Mouse (Mus musculus): ENCODE data around the gene Tmem253. TPM values are rescaled to one million over a fixed set of nuclear protein-coding genes. Genes with fewer than 3 reads are reported as not detected.
"Not testable (repeated sequence)": the region's sequence is repeated elsewhere in the genome, so short reads cannot be mapped to it uniquely, and the experiment has no call there.

Gene Tmem253
- total and polyA plus RNA-seq, 3 experiments = 0.64 to 1.9 TPM; not detected in 1

DNA sequence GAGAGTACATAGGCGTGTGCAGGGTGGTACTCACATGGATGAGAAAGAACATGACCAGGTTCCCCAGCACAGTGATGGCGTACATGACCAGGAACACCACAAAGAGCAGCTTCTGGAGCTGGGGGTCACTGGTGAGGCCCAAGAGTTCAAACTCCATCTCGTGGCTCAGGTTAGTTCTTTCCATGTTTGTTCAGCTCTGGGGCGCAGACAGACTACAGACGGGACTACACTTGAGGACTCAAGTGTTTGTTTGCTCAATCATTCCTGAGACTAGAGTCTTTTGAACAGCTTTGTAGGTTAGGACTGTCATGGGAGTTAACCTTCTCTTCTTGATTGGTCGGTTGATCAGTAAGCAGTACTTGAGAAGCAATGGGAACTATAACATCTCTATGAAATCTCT lies 20.5 kb downstream of the Tmem253 start:
- Histone ChIP-seq H3K36me3 (replicated peaks in 1 of 2; ENCODE audit: control insufficient read depth in 1 of 2, insufficient read depth in 1 of 2, low read length in 1 of 2) (no peaks in the 10 kb centered on the region), H3K9me3 (replicated peaks; ENCODE audit: low read length) (no peaks in the 10 kb centered on the region), H3K9ac (ENCODE audit: insufficient read depth, low read depth) (no peak overlapping the region), H3K4me3 (replicated peaks in 1 of 3; ENCODE audit: low read depth in 2 of 3, low read length in 2 of 3, poor library complexity in 1 of 3) (no peak overlapping the region), H3K79me2 (replicated peaks; ENCODE audit: control insufficient read depth, extremely low read depth, insufficient read depth, poor library complexity, severe bottlenecking) (no peaks in the 10 kb centered on the region), H3K4me1 (ENCODE audit: control insufficient read depth in 1 of 2, insufficient read depth in 2 of 2) (no peaks in the 10 kb centered on the region), H3K27ac (ENCODE audit: insufficient read depth, low read depth) (no peak overlapping the region), H3K27me3 (replicated peaks) (peaks cover 3% of the 10 kb centered on the region), H3K4me2 (ENCODE audit: insufficient read depth, low read depth, poor library complexity, severe bottlenecking) (no peak overlapping the region)
- TF ChIP-seq KAT2A (IDR thresholded peaks at IDR 0.05; ENCODE audit: insufficient replicate concordance, low read length) (no peak), USF2 (conservative IDR thresholded peaks at IDR 0.05; ENCODE audit: low read depth, low read length) (no peak), MEF2A (IDR thresholded peaks at IDR 0.05; ENCODE audit: borderline replicate concordance, low read depth, low read length) (no peak), ZKSCAN1 (IDR thresholded peaks at IDR 0.05; ENCODE audit: borderline replicate concordance, low read depth, low read length) (no peak), CHD1 (IDR thresholded peaks at IDR 0.05; ENCODE audit: low read depth, low read length) (no peak), MAX (IDR thresholded peaks at IDR 0.05; ENCODE audit: low read length) (no peak), E2F4 (IDR thresholded peaks at IDR 0.05; ENCODE audit: insufficient replicate concordance, low read depth, low read length) (no peak), MYC (IDR thresholded peaks at IDR 0.05; ENCODE audit: low read depth, low read length) (no peak), ELF1 (IDR thresholded peaks at IDR 0.05; ENCODE audit: low read depth, low read length) (no peak), ZNF384 (IDR thresholded peaks at IDR 0.05; ENCODE audit: low read depth, low read length) (no peak), TCF12 (IDR thresholded peaks at IDR 0.05; ENCODE audit: low read depth, low read length) (no peak), SIN3A (IDR thresholded peaks at IDR 0.05; ENCODE audit: low read length) (no peak), UBTF (IDR thresholded peaks at IDR 0.05; ENCODE audit: low read depth, low read length) (no peak), ZMIZ1 (IDR thresholded peaks at IDR 0.05; ENCODE audit: low read depth, low read length) (no peak), JUND (conservative IDR thresholded peaks at IDR 0.05; ENCODE audit: low read depth, low read length) (no peak), POLR2A (IDR thresholded peaks at IDR 0.05; ENCODE audit: low read depth, low read length) (no peak), EP300 (IDR thresholded peaks at IDR 0.05; ENCODE audit: low read length) (no peak), NRF1 (IDR thresholded peaks at IDR 0.05; ENCODE audit: low read depth, low read length) (no peak), MAZ (IDR thresholded peaks at IDR 0.05; ENCODE audit: low read depth, low read length) (no peak)
- dilution Hi-C loops (cut with MboI; ENCODE audit: extremely low pct_ligation_motif_present, extremely low pct_unique_long_range_greater_than_20kb, low sequenced_read_pairs) (no loop called here), in situ Hi-C loops (cut with MboI; ENCODE audit: low pct_ligation_motif_present, low pct_unique_long_range_greater_than_20kb, low sequenced_read_pairs) (no loop called here)
- no peak for DNase-seq (ENCODE audit: extremely low read depth)

DNA sequence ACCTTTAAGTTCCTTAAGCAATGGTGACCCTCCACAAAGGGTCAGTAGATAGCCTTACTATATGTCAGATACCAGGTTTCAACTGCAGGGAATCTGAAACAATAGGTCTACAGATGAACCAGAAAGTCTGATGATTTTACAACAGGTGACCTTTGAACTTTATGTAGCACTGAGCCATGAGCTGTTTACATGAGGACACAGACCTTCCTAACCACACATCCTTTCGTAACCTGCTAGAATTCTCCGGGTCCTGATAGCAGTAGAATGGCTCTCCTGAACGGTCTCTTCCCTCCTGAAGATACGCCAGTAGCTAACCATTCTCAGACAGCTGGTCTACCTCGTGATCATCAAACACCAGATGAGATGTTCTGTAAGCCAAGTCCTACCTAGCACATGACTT lies 23.9 kb downstream of the Tmem253 start:
- dilution Hi-C loops (cut with MboI; ENCODE audit: extremely low pct_ligation_motif_present, extremely low pct_unique_long_range_greater_than_20kb, low sequenced_read_pairs) = no loop called here
- Histone ChIP-seq H3K79me2 (replicated peaks; ENCODE audit: control insufficient read depth, extremely low read depth, insufficient read depth, poor library complexity, severe bottlenecking) (no peaks in the 10 kb centered on the region), H3K27ac (ENCODE audit: insufficient read depth, low read depth) (no peak overlapping the region), H3K9me3 (replicated peaks; ENCODE audit: low read length) (no peaks in the 10 kb centered on the region), H3K36me3 (replicated peaks in 1 of 2; ENCODE audit: control insufficient read depth in 1 of 2, insufficient read depth in 1 of 2, low read length in 1 of 2) (no peaks in the 10 kb centered on the region), H3K4me3 (replicated peaks in 1 of 3; ENCODE audit: low read depth in 2 of 3, low read length in 2 of 3, poor library complexity in 1 of 3) (no peak overlapping the region), H3K4me2 (ENCODE audit: insufficient read depth, low read depth, poor library complexity, severe bottlenecking) (no peak overlapping the region), H3K27me3 (replicated peaks) (peaks cover 4% of the 10 kb centered on the region), H3K4me1 (ENCODE audit: control insufficient read depth in 1 of 2, insufficient read depth in 2 of 2) (peaks cover 0 to 4% of the 10 kb centered on the region in 2 experiments; a peak in 1 of 4 replicates), H3K9ac (ENCODE audit: insufficient read depth, low read depth) (no peak overlapping the region)
- in situ Hi-C loops (cut with MboI; ENCODE audit: low pct_ligation_motif_present, low pct_unique_long_range_greater_than_20kb, low sequenced_read_pairs) = no loop called here
- no peak for DNase-seq (ENCODE audit: extremely low read depth)
- TF ChIP-seq ZKSCAN1 (IDR thresholded peaks at IDR 0.05; ENCODE audit: borderline replicate concordance, low read depth, low read length) (no peak), USF2 (conservative IDR thresholded peaks at IDR 0.05; ENCODE audit: low read depth, low read length) (no peak), MAFK (IDR thresholded peaks at IDR 0.05; ENCODE audit: insufficient replicate concordance, low read length) (no peak), RCOR1 (conservative IDR thresholded peaks at IDR 0.05; ENCODE audit: low read depth, low read length) (no peak), TBP (conservative IDR thresholded peaks at IDR 0.05; ENCODE audit: low read depth, low read length) (no peak), CTCF (conservative IDR thresholded peaks at IDR 0.05 in 1 of 2, IDR thresholded peaks at IDR 0.05 in 1 of 2; ENCODE audit: low read depth in 2 of 2, low read length in 2 of 2) (no peak), CHD1 (IDR thresholded peaks at IDR 0.05; ENCODE audit: low read depth, low read length) (no peak)

DNA sequence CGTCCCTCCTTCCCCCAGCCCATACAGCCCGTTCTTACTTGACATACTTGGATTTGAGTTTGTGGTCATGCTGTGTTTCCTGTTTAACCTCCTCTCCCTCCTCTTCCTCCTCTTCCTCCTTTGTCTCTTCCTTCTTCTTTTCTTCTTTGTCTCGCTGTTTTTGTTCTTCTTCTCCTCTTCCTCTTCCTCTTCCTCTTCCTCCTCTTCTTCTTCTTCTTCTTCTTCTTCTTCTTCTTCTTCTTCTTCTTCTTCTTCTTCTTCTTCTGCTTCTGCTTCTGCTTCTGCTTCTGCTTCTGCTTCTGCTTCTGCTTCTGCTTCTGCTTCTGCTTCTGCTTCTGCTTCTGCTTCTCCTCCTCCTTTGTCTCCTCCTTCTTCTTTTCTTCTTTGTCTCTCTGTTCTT lies 26.9 kb downstream of the Tmem253 start, which contains the start of gene Olfr221:
TSS of gene Olfr221 (minus strand) at position 101 of the 400 bp plus-strand sequence.
- H3K9ac ChIP-seq (ENCODE audit: insufficient read depth, low read depth); H3K4me2 ChIP-seq (ENCODE audit: insufficient read depth, low read depth, poor library complexity, severe bottlenecking); H3K9me3 ChIP-seq (replicated peaks; ENCODE audit: low read length); H3K4me1 ChIP-seq (ENCODE audit: control insufficient read depth in 1 of 2, insufficient read depth in 2 of 2); H3K27ac ChIP-seq (ENCODE audit: insufficient read depth, low read depth); in situ Hi-C loops (cut with MboI; ENCODE audit: low pct_ligation_motif_present, low pct_unique_long_range_greater_than_20kb, low sequenced_read_pairs); dilution Hi-C loops (cut with MboI; ENCODE audit: extremely low pct_ligation_motif_present, extremely low pct_unique_long_range_greater_than_20kb, low sequenced_read_pairs); H3K79me2 ChIP-seq (replicated peaks; ENCODE audit: control insufficient read depth, extremely low read depth, insufficient read depth, poor library complexity, severe bottlenecking); H3K4me3 ChIP-seq (replicated peaks in 1 of 3; ENCODE audit: low read depth in 2 of 3, low read length in 2 of 3, poor library complexity in 1 of 3); H3K27me3 ChIP-seq (replicated peaks); DNase-seq (ENCODE audit: extremely low read depth); H3K36me3 ChIP-seq (replicated peaks in 1 of 2; ENCODE audit: control insufficient read depth in 1 of 2, insufficient read depth in 1 of 2, low read length in 1 of 2): not testable (repeated sequence)

Data from CH12.LX (cell line).